Mouse (Mus musculus): ENCODE results near the gene Lrch1.

GRCm38 (mm10) chr14:74884024-74884680 is 63.5 kb downstream of the Lrch1 start:
- TF ChIP-seq POLR2A (IDR thresholded peaks at IDR 0.05; ENCODE audit: insufficient read depth, low read depth, low read length) (no peak), CTCF (IDR thresholded peaks at IDR 0.05; ENCODE audit: insufficient read depth, low read depth, low read length) (no peak)
